Mouse (Mus musculus) kidney, adult 2 months (tissue): ENCODE data around the gene Srbd1.

Source experiments
- CTCF ChIP-seq: fragments of 200-500 bp; conservative IDR thresholded peaks from 2 replicates; pipeline ENCODE4 v1.5.1; 2011; ENCODE audit warnings: low read depth, mild to moderate bottlenecking, control low read depth, low read length, moderate library complexity, mixed read lengths; ENCODE audit not compliant: insufficient read depth, insufficient read length
- POLR2A ChIP-seq: fragments of 200-500 bp; IDR thresholded peaks from one replicate; pipeline ENCODE4 v1.6.1; 2011; ENCODE audit warnings: low read depth, low read length, control low read depth

GRCm38 (mm10) chr17:86134461-86134860 is 10.5 kb downstream of the Srbd1 start:
- TF ChIP-seq CTCF (no peak), POLR2A (no peak)
